Mouse (Mus musculus): ENCODE results near the gene Lmo7.

Lmo7 gene

DNA sequence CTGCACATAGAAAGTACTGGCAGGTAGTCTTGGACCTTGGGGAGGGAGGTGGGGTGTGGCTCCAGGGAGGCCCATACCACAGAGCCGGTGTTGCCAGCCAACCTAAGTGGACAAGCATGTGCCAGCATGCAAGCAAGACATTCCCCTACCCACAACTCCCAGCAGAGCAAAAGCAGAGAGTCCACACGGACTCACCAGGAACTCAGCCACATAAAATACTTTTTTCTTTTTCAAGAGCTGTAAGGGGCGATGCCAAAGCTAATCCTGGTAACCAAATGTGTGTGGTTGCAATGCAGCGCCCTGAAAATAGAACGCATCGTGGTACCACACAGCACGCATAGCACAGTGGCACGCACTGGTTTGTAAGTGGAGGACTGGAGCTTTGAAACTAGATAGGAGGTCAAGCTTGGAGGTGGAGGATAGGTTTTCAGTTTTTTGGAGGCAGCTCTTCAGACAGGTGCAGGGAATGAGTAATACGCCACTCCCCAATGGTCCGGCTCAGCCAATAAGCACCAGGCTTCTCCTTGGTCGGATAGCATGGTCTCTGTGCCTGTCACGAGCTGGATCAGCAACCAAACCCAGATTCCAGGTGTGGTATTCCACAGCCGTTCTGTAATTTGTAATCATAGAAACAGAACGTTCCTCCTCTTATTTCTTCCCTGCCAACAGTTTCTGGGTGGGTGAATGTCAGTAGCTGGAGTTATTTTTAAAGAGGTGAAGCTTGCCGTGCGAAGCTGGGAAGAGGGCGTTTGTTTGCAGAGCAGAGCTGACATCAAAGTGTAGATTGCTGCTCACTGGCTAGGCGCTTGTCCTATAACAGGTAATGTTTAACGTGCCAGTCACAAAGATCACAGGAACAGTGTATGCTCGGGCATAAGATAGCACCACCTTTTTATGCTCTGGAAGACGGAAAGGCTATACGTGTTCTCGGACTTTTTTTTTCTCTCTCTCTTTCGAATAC, 110.3 kb downstream of the Lmo7 start:
- DNase-seq = peak; percentile 15

DNA sequence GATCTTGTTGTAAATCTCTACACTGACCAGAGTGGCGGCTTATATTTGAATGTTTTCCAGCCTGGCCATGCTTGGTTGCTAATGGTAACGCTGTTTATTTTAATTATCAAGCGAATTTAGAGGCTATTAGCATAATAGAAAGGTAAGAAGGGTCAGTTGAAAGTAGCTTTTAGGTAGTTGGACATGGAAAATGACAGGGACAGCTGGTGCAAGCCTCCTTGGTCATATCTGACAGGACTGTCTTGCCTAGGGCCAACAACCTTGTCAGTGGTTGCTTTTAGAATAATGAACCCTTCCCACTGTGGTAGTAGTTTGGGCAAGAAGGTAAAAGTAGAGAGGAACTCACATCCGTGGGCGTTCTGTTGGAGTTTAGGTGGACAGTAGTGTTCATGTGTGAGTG, 111.5 kb downstream of the Lmo7 start:
- no peak for DNase-seq

DNA sequence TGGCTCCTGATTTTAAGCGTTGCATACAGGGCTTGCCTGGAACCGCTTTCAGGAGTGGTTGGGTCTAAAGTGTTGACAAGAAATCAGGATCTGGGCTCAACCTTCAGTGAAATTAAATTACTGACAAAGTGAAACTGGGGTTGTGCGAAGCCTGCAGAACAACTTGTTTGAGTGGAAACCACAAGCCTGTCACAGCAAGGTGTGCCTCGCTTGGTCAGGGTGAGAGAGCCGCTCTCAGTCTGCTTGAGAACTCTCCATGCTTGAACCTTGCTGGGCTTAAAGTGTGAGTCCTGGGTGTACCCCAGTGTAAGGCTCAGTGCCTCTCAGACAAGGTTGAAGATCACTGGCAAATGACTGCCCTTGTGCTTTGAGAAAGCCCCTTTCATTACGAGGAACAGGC, 112.8 kb downstream of the Lmo7 start:
- no peak for DNase-seq

DNA sequence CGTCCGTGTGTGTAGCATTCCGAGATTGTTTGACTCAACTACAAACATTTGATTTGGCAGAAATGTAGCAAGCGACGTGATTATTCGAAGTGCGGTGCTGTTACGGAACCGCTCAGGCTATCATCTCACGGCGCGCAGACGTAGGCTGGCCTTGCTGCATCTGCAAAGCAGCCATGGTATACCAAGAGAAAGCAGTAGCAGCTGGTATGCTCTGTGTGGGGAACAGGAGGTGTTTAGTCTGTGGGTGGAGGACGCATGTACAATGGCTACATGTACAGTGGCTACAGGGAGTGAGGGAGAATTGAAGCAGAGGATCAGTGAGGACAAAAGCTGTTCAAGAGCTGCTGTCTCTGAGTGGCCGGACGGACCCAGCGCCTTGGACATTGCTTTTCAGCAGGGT, 113.7 kb downstream of the Lmo7 start:
- DNase-seq = no peak

DNA sequence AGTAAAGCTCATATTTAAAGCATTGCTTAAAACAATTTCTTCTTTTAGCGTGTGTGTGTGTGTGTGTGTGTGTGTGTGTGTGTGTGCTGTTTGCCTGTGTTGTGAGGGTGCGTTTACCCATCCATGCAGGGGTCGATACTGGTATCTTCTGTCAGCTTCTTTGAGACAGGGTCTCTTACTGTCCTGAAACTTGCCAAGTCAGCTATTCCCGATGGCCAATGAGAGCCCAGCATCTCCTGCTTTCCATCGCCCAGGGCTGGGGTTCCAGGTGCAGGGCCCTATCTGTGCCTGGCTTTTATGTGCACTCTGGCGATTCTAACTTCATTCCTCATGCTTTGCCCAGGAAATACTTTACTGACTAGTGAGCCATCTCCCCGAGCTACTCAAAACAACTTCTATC, 114.7 kb downstream of the Lmo7 start:
- DNase-seq = no peak

DNA sequence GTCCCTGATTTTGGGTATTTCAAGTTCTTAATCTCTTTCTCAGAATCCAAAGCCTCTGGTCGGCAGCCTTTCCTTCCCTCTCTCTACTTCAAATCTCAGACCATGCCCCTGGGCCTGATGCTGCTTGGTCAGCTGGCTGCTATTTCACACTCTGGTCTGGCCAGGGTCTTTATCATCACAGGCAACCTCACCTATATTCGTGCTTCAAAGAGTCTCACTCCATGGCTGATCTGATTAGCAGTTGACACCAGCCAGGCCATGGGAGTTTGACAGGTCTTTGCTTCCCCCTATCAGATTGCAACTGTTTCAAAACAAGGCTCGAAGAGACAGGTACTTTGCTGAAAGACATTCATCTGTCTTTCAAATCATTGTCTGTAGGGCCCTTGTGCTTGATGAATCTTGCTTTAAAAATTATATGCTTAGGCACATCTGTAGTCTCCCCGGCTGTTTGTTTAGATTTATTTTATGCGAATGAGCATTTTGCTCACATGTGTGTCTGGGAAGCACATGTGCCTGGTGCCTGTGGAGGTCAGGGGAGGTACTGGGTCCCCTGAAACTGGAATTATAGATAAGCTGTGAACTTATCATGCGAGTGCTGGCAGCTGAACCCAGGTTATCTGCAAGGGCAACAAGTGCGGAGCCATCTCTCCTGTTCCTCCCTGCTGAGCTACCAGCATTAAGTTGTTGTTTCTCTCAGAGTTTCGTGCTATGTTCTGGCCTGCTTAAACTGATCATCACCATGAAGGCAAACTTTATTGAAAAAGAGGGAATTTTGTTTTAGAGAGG, 116.5 kb downstream of the Lmo7 start:
- peak; percentile 71 for DNase-seq

DNA sequence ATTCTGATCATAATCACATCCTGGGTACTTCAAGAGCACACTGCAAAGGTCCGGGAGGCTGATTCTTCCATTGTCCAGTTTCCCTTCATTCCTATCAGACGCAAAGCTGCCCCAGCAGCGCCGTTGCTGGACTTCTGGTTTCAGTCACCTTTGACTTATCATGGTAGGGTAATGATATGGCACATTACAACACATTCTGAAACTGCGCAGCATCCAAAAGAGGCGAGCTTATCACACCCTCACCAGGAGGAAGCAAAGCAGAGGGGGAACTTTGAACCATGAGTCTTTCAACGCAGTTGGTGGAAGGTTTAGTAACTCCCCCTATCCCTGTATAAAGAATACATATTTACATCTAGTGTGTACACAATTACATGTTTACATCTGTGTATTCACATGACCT, 117.8 kb downstream of the Lmo7 start:
- DNase-seq = peak; percentile 60

DNA sequence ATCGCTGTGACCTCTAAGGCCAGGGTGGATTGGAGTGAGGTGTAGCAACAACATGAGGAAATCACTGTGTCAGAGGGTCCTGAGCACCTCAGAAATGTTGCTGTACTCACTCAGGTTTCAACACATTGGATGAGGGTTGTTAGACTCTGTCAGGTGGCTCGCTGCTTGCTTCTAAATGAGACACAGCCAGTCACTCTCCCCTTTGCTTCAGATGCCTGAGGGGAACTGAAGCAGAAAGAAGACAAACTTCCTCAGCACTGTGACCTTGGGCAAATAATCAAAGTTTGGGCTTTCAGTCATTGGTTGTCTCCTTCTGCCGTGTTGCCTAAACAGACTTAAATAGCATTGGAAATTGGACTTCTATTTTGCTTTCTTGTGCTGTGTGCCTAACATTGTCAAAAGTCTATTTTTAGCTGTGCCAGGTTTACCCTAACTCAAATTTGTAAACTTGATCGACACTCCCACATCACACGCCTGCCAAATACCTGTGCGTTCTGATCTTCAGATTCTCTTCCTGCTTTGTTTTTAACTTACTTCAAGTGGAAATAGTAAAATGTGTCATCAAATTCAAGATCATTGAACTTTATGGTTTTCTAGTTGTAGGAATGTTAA, 122.9 kb downstream of the Lmo7 start:
- no peak for DNase-seq

DNA sequence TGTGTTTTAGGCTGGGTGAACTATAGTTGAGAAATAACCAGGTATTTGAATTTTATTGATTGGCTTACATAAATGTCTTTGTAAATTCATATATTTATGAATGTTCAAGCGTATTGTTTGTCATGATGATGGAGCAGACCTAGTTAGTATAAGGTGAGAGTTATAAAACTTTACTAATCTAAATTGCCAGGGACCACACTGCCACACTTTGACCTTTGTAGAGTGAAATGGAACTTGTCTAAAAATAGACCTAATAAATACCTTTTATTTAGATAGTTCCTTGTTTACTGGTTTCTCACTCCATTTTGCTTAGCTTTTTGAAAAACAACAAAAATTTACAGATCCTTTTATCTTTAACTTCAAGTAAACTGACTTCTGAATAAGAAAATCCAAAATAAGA, 123.5 kb downstream of the Lmo7 start:
- no peak for DNase-seq

DNA sequence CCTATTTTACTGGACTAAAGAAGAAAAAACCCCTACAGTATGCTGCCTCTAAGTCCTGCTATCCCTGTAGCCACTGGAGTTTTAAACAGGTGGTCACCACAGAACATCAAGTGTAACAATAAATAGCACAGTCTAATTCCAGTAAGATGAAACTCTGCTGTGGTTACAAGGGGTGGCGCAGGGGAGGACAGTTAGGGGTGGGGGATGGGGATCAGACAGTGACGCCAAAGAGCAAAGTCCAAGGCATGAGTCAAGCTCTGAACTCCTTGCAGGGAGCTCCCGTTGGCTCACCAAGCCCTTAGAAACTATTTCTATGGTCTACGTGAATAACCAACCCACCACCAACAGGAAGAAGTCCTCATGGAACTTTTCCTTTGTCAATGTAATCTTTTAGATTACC, 124.0 kb downstream of the Lmo7 start:
- DNase-seq = peak; percentile 17

DNA sequence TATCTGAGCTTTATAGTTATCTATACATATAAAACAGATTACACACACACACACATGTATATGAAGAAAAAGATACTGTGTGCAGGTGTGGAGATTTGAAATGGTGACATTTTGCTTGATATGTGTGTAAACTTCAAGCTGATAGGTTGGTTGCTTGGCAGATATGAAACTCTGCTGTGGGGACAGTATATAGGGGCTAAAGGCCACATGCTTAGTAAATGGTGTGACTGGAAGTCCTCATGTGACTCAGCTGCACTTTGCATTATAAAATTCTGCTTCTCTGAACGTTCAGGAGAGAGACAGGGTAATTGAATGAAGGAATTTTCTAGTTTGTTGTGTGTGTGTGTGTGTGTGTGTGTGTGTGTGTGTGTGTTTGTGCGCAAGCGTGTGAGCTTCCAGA, 124.5 kb downstream of the Lmo7 start:
- no peak for DNase-seq

DNA sequence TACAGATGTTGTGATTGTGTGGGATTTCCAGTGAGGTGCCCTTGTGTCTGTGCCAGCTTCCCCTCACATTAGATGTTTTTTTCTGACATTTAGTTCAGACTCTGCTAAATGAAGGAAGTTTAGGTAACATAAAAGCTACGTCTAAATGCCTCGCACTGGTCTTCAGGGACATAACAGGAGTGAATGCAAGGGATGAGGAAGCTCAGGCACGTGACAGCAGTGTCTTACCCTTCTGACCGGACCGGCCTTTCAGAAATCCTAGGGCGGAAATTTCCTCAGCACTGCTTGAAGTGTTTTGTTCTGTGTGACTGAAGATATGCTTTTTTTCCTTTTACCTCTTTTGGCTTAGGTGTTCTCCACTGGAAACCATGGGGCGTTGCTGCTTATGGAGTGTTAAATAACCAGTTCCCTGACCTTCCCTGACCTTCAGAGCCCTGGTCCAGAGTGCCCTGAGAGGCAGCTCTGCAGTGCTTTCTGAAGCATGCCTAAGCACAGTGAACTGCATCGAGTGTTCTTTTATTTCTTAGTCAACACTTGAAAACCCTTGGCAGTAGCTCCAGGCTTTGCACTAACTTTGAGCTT, 129.6 kb downstream of the Lmo7 start:
- no peak for DNase-seq

DNA sequence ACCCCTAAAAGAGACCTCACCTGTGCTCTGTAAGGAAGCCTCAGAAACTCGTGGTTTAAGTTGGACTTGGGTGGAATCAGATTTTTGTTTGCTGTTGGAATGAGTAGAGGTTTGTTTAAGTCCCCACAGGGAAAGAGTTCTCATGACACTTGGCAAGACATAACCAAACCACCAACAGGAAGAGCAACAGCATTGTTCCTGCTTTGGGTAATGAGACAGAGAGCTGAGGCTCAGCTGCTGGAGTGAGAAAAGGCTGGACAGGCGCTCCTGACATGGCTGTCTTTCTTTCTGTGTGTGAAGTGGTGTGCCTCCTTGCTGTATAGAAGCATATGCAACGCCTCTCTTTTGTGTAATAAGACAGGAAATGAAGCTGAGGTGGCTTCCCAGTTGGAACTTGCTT, 132.3 kb downstream of the Lmo7 start:
- DNase-seq = no peak

DNA sequence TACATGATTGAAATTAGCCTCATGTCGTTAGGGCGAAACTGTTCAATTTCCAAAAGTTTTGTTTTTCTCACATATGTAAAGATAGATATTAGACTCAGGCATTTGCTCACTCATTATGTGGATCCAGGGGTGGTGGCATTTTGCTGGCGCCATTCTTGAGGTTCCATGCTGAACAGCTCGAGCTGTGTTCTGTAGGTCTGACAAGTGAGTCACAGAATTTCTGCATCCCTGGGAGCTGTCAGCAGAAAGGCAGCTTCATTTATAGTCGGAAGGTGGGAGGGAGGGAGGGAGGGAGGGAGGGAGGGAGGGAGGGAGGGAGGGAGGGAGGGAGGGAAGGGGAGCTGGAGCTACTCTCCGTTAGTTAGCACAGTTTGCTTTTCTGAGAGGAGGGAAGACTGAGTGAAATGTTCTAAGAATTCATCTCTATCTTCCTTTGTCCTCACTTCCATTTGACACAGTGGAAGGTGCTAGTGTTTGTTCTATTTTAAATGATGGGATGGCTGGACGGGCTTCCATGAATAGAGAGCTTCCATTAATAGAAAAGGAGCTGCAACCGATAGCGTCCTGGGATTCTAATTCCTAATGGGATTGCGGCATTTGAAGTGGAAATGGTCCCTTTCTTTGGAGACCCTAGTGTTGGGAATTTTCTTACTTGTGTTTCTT, 137.4 kb downstream of the Lmo7 start:
- DNase-seq = no peak

DNA sequence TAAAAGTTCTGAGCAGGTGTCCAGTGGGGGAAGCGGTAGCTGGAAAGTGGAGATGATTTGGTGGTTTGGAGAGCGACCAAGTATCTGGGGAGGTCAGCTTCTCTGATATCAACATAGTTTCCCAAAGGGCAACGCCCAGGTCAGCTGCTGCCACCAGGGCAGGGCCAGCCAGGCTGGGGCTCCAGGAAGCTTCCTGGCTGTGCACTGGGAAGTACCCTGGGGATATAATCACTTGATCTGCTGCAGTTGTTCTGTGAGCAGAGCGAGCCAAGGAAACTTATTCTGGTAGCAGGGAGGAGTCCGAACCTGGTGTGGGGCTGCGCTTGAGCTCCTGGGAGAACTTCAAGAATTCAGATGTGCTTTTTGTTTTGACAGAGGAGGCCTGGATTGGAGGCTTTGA, 139.4 kb downstream of the Lmo7 start:
- no peak for DNase-seq

DNA sequence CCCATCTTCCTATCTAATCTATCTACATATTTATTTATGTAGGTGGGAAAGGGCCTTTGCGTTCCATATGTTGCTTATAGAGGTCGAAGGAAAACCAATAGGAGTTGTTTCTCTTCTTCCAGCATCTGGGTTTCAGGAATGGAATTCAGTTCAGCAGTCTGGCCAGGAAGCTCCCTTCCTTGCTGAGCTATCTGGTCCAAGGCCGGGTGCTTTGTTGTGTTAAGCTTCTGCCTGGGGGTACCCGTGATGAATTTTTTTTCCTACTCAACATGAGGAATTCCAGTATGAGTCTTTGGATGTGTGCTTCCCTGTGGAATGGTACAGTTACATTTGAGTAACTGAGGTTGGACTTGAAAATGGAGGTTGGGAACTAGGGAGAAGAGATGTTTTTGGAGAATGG, 139.9 kb downstream of the Lmo7 start:
- no peak for DNase-seq

DNA sequence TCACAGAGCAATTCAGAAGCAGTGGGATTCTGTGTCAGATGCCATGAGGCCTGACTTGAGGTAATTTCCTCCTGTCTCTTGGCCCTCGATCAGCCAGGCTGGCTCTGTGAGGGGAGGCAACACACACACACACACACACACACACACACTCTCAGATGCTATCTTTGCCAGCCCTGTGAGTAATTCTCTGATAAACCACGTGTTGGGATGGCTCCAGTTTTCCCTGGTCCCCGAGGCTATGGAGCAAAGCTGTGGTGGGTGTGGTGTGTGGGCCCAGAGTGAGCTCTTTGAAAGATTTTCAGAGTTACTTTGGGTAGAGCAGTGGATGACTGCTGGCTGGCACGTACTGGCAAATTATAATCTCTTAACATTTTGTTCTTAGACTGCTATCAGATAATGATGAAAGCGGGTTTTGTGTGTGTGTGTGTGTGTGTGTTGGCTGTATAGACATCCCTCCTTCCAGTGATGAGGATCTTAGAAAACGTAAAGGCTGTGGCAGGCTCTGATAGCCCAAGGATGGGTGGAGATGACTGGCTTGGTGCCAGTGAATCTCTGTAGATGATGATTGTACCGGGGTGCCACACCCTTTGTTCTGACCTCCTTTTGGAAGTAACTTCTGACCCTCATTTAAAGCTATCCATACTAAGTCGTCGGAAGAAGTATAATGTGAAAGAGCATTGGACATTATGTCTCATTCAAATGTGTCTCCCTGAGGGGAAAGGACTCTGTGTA, 140.6 kb downstream of the Lmo7 start:
- no peak for DNase-seq

DNA sequence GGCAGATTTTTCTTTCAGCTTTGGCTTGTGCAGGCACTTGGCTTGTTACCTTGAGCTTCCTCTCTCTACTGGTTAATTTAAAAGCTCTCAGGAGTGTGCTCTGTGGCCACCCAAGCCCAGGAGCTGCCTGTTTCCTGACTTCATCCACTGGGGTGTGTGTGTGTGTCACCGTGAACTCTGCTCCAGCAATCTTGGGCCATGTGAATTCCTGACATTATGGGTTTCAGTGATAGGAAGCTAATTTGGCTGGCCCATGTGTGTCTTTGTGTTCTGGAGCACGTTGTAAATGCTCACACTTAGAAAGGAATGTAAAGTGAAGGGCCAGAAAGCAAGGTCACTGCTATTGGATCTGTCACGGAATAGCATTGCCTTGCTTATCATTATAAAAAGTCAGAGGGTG, 143.1 kb downstream of the Lmo7 start:
- no peak for DNase-seq

DNA sequence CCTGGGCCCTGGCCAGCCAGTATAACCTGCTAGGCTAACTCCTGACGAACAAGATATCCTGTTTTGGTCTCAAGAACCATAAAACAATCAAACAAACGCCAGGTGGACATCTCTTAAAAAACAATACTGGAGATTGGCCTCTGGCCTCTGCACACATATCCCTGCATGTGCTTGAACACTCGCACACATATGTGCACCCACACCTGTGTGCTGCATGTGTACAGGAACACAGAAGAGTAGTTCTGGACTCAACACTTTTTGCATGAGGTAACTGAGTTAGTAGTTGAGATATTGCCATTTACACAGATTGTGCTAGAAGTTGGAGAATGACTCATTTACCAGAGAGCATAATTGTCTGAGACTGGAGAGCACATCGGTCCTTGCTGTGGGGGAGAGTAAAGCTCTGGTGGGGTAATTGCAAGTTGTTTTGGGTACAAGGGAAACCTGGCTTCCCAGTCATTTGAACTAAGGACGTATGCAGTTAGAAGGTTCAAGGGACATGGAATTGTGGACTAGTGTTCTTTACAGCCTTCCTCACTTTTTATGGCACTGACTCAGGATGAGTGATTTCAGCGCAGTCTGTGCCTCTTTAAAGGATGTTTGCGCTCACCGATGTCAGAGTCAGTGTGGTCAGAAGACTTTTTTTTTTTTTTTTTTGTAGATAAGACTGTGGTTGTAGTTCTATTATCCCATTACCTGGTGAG, 148.7 kb downstream of the Lmo7 start:
- DNase-seq = no peak

DNA sequence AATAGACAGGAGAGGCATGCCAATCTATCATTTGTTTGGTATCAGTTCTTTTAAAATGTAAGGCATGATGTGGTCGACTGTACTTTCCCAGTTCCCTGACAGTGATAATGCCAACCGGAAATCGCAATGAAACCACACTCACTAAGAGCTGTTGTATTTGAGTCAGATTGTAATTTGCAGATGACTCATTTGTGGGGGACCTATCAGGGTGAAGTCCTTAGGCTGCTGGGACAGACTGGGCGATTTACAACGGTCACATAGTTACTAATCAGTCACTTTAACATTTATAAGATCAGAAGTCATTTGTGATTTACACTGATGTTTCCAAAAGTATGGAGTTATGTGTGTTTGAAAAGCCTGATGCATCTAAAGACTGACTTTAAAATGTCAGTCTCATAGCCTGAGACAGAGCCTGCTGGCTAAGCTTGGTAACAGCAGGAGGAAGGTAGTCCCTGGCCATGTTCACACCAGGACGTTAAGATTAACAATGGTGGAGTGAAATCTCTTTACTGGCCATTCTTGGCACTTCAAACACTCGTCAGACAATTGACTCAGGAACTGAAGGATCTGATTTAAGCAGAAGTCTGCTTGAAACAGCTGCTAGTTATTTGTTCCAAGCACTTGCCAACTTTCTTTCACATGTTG, 149.4 kb downstream of the Lmo7 start:
- no peak for DNase-seq

DNA sequence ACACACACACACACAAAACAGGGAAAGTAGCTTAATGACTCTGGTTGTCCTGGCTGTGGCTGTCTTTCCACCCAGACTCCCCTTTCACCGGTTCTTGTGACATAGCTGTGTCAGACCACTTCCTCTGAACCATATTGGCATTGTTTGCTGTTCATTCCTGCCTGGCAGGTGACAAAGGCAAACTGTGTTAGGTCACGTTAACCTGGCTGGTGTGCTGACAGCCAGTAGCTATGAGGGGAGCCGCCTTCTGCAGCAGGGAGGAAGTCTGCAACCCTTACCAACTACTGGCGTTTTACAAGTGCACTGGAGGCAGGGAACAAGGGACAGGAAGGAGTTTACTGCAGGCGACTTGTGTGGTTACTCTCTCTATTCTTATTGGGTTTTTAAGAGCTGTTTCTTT, 153.2 kb downstream of the Lmo7 start:
- no peak for DNase-seq
